Mouse (Mus musculus): ENCODE measurements around the gene Qdpr.

The Qdpr gene

DNA sequence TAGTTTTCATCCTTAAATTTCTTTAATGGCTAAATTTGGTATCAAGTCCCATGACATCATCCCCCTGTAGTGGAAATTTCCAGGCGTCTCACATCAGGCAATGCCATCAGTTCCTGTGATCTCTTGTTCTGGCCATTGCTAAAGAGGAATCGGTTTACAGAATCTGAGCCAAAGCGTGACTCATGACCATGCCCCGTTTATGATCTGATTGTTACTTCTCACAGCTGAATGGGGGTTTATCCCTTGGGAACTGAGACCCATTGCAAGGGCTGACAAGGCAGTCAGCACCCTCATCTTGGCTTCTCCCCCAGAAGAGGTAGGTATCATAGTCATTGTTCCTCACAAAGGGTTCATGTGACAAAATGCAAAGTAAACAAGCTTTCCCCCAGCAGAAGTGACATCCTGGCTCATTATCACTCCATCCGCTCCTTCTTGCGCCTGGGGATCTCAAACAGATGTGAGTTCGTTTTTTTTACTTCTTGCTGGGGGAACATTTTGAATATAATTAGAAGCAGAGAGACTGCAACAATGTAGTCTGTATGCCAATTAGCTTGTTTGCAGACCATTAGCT is 22.9 kb upstream of the Qdpr start:
- in situ Hi-C loops (cut with MboI; ENCODE audit: low sequenced_read_pairs): loop anchor here (10.0 kb wide), 2 partner anchors 192 to 872 kb away; partner anchors contain the start of gene Ncapg

DNA sequence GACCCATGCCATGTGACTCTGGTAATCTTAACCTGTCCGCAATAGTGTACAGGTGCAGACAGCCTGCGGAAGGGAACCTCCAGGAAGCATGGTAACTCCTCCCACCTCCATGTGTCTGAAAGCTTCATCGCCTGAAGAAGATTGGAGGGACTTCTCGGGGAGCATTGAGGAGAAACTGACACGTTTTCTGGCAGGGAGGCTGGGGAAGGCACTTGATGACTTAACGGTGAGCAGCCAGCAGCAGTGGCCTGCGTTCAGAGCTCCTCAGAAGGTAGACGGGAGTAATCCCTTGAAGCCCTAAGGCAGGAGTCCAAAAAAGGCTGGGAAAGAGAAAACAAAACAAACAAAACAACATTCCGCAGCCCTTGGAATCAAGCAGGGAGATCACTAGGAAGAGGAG is 4.4 kb upstream of the Qdpr start:
- in situ Hi-C loops (cut with MboI; ENCODE audit: low sequenced_read_pairs): no loop called here

DNA sequence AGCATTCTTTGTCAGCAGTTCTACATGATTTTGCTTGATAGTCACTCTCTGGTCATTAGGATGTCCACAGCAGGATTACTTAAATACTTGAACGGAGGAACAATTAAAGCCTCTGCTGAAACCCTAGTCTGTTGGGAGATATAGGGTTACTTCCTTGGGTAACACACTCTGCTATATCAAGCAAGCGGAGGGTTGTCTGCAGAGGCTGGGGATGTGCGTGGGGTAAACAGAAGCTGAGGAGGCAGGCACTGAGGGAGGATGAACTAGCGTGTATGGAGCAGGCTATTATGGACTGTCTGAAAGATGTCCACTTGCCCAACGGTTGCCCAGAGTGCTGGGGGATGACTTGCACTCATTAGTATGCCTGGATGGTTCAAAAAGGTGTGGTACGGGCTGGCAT is 3.4 kb upstream of the Qdpr start, which contains the start of gene Clrn2:
Clrn2 (plus strand) TSS at position 301 of the 400 bp plus-strand sequence.
- in situ Hi-C loops (cut with MboI; ENCODE audit: low sequenced_read_pairs): no loop called here

DNA sequence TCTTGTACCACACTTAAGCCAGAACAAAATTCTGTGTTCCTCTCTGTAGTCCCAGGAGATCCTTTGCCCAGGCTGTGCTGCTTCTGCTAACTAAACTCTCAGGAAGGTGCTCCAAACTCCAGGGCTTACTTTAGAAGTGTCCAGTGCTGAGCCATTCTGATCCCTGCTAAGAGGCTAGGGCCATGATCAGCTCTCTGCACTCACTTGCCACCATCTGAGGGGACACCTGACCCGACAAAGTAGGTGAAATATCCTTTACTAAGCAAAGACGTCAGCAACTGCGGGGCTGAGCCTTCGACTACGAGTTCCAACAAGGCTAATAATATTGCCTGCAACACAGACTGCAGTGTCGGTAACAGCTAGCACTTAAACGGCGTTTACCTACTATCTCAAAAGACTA is 830 bp downstream of the Qdpr start:
- in situ Hi-C loops (cut with MboI; ENCODE audit: low sequenced_read_pairs): no loop called here

DNA sequence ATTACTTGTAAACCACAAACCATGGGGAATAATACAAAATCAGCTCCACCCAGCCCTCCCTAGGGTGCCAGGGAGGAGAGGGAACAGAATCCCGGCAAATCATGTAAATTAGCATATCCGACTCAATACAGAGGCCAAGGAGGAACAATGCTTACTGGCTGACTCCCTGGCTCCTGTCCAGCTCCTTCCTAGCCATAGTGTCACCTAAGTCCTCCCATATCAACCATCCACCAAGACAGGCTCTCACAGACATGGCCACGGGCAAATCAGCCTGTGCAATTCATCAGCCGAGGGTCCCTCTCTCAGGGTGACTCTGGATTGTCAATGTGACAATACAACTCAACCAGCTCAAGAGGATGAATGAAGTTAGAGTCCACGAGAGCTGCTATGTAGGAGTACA is 1.4 kb downstream of the Qdpr start:
- in situ Hi-C loops (cut with MboI; ENCODE audit: low sequenced_read_pairs): no loop called here

DNA sequence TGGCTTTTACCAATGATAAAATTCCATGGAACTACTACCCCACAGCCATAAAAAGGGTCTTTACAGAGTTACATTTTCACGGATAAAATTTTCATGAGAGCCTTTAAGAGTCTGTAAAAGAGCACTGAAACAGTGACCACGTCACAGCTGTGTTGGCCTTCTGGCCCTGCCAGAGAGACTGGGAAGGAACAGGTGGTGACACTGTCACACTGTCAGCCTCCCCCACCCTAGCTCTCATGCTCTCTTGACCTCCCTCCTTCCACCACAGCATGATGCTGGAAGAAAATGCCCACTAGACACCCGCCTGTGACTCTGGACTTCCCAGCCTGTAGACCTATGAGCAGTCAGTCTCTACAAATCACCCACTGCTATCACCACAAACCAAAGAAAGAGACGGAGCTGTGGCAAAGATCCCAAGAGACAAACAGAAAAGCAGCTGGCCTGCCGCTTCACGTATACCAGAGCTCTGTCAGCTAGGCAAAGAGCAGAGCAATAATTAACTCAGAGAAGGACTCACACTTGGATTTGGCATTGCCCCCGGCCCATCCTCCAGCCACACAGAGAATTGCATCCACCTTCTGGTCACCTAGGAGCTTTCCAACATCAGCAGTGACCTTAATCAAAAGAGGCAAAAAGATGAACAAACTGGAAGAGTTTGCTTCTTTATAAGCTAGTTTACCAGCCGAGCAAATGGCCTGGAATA is 5.8 kb downstream of the Qdpr start:
- in situ Hi-C loops (cut with MboI; ENCODE audit: low sequenced_read_pairs): no loop called here

DNA sequence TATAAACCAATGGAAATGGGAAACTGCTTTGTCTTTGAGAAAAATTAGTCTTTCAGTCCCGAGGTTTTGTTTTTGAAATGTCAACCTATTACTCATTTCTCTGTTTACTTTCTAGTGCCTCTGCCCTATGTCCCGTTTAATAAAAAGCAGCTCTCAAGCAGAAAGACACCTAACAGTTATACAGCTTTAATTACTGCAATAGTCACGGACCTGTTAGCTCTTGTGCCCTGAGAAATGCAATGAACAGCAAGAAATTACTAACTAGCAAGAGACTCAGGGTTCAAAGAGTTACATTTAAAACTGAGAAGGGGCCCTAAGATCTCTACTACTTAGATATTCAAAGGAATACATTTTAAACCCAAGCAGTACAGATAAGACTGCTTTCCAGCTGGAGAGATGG is 8.3 kb downstream of the Qdpr start:
- in situ Hi-C loops (cut with MboI; ENCODE audit: low sequenced_read_pairs): no loop called here

DNA sequence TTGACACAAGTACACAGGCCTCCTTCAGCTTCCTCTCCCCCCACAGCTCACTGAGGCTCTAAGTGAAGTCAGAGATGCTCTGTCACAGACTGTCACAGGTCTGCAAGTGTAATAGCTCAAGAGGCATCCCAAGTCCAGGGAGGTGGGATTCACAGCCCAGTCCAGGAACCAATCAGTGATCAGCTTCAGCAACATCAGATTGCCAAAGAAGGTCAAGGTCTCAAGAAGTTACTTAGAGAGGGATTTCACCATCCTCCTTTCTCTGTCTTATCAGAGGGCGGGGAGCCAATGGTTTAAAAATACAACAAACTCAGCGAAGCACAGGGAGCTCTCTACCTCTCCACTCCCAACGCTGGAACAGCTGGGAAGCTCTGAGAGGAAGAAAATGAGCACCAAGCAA is 8.9 kb downstream of the Qdpr start:
- in situ Hi-C loops (cut with MboI; ENCODE audit: low sequenced_read_pairs): no loop called here

DNA sequence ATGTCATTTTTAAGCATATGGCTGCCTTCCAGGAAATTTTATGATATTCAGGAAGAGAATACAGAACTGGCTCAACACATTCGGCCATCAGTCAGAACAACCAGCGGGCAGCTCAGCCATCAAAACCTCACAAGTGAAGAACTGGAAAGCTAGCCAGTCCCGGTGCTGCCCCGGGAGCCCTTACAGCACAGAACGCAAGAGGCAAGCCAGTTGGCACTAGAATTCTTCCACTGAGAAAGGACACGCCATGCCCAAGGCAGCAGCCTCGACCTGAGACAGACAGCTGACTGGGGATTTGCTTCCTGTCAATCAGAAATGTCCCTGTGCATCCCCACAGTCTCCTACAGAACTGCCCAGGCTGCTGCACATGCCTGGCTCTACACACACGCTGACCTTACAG is 11.7 kb downstream of the Qdpr start:
- in situ Hi-C loops (cut with MboI; ENCODE audit: low sequenced_read_pairs): no loop called here

DNA sequence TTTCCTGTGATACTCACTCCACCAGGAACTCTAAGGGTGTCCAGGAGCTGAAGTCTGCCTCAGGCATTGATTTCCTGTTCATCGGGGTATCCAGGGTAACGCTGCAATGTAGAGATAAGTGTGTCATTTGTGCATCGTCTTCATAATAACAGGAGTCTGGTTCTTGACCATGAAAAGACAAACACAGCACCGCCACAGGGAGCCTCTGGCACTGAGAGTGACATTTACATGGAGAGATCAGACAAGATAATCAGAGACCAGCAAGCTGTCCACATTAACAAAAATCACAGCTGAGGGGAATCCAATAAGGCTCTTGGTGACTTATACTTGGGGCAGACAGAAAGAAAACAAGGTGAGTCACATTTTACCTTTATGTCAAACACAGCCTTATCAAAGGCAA is 12.2 kb downstream of the Qdpr start:
- in situ Hi-C loops (cut with MboI; ENCODE audit: low sequenced_read_pairs): no loop called here

DNA sequence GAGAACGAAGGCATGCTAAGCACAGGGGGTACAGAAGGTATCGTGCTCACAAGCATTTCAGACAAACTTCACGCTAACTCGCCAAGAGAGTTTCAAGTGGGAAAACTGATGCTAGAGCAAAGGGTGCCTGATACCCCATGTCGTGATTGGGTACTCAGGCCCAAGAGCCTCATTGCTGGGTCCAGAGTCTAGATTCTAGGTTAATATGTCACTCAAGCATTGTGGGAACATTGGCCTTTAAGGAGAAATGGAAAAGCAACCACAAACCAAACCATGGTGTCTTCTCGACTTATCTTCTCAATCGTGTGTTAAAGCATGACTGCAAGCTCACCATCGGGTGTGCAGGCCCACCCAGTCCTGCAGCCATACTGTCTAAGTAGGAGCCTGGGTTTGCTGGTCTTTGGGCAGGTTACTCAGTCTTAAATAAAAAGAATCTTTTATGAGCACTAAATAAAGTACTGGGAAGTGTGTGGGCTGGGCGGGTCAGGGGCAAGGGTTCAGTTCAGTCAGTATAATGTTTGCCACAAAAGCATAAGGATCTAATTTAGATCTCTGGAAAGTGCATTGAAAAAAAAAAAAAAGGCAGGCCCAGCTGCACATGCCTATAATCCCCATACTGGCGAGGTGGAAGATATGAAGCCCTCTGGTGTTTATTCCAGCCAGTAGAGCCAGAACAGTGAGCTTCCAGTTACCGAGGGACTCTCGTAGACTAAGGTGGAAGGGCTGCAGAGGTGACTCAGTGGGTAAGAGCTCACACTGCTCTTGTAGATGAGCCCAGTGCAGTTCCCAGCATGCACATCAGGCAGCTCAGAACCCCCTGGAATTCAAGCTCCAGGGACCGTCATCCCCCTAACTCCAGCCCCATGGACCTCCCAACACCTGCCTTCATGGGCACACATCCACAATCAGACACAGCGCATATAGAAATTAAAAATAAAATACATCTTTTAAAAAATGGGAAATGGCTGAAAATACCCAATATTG is 13.8 kb downstream of the Qdpr start:
- in situ Hi-C loops (cut with MboI; ENCODE audit: low sequenced_read_pairs): no loop called here

DNA sequence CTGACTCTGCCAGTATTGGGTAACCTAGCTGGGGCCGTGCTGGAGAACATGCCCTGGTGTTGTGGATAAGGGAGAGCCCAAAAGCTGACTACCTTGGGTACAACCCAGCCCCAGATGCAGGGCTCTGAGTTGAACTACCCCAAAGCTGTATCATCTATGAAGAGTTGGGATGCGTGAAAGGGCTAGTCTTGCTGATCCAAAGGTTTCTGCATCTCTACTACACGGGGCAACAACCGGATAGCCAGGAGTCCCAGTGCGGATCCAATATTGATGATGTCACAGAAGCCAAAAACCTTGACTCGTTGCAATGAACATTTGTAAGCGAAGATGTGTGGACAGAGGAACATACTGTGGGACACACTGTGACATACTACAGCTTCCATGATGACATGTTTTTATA is 22.1 kb downstream of the Qdpr start:
- in situ Hi-C loops (cut with MboI; ENCODE audit: low sequenced_read_pairs): loop anchor here (5.0 kb wide), 1 partner anchor 1136 kb away; no protein-coding TSS in a partner anchor

DNA sequence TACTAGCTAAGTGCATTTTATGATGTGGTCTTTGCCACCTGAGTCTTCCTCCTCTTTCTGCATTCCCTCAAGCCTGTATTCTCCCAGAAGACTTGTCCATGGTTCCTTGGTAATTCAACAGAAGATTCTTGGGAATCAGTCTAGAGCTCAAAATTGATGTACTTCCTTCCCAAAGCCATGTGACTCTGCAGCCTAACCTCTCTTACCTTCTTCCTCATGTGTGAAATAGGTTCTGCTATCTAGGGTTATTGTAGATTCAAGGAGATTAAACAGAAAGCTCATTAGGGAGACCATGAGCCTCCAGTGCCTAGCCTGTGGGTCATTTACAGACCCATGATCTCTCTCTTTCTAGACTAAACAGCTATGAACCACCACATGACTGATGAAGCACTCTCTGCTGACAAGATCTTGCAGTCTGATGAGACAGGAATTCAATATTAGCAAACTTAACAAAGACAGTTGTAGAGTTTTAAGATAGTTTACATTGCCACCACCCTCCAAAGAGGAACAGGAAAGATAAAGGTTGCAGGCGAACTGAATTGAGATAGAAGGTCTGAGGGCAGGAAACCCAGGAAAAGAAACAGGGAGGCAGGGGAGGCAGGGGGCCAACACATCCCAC is 23.5 kb downstream of the Qdpr start:
- in situ Hi-C loops (cut with MboI; ENCODE audit: low sequenced_read_pairs): loop anchor here (5.0 kb wide), 1 partner anchor 1134 kb away; no protein-coding TSS in a partner anchor

DNA sequence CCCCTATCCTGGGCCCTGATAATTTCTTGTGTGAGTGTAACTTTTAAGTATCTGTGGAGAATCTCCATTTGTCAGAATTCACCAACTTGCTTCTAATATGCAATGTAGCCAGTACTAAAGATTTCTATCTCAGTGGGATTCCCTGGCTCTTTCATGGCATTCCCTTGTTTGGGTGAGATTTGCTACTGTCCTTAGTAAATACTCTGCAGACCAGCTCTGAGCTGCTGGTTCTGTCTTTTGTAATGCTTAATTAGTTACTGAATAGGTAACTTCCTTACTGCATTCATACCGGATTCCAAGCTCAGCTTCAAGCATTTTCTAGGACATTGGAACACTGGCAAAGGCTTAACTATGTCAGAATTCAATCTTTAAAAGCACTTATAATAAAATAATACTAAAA is 24.3 kb downstream of the Qdpr start:
- in situ Hi-C loops (cut with MboI; ENCODE audit: low sequenced_read_pairs): loop anchor here (5.0 kb wide), 1 partner anchor 1133 kb away; no protein-coding TSS in a partner anchor

DNA sequence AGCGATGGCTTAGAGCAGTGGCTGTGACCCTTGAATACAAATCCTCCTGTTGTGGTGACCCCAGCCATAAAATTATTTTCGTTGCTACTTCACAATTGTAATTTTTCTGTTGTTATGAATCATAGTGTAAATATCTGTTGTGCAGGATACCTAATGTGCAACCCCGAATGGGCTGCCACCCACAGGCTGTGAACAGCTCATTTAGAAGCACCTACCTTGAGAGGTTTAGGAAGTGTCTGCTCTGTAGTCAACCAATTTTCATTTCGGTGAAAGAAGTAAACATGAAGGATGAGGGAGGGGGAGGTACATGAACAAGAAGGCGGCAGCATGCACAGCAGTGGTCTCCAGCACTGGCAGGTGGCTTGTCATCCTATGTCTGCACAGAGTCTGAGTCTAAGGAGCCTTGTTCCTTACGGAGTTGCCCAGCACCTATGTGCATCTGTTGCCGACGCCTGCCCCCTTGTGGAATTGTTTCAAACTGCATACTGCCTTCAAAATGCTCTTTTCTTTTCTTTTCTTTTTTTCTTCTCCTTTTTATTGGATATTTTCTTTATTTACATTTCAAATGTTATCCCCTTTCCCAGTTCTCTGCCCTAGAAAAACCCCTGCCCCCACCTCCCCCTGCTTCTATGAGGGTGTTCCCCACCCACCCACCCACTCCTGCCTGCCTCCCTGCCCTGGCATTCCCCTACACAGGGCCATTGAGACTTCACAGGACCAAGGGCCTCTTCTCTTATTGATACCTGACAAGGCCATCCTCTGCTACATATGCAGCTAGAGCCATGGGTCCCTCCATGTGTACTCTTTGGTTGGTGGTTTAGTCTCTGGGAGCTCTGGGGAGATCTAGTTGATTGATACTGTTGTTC is 25.8 kb downstream of the Qdpr start:
- in situ Hi-C loops (cut with MboI; ENCODE audit: low sequenced_read_pairs): no loop called here

DNA sequence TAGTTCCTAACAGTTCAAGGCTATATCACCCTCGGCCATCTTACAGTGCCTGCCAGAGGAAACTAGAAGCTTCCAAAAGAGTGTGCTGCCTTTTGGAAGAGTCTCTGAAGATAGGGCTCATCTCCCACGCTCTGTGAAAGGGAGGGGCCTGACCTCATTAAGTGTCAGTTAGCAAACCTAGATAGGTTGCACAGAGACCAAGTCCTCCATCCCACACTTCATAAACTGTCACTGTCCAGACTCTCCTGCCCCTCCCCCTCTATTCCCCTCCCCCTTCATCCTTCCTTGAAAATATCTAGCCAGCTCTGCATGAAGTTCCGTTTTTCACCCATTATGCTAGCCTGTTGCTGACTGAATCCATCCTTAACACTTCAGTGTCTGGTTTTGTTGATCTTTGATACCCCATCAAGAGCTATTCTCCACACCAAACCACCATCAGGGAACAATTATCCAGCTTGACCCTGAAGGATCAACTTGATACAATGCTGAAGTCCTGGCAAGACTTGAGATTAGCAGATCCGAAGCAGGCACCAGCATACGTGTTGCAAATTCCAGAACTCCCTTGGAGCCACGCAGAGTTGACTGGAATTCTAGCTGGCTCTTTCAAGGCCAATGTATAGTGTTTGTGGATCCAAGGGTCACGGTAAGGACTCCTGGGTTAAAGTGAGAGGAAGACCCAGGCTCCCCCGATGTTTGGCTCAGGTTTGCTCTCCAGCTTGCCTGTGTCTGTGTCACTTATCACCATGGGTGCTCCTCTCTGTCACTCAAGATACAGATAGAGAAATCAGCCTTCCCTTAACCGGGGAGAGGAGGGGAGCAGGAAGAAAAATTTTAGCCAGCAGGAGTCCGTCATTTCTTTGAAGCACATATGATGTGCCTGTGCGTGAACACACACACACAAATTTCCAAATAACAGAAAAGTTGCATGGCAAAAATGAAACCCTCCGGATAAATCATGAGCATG is 27.9 kb downstream of the Qdpr start:
- in situ Hi-C loops (cut with MboI; ENCODE audit: low sequenced_read_pairs): no loop called here

DNA sequence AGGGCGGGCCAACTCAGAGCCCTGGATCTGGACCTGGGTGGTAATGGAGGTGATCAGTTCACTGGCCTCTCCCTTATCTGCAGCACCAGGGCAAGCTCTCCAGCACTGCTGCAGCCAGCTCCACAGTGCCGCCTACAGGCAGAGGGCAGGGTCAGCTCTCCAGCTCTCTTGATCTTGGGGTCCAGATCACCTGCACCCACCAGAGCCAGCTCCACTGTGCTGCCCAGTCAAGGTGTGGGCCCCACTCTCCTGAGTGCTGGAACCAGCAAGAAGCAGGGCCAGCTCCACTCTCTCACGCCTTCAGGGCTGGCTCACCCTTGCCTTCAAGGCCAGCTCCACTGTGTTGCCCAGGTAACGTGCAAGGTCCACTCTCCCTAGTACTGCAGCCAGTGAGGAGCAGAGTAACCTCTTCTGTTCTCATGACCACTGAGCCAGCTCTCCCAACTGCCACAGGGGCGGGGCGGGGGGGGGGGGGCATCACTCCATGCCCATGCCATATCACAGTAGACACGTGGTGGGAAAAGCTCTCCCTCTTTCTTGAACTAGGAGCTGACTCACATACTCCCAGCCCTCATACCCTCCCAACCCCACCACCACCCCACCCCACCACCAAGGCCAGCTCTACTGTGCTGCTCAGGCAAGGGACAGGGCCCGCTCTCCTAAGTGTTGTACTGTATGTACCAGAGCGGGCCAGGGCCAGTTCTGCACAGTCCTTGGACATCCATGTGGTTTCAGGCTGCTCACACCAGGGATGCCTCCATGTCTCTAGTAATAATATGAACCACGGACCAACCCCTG is 30.0 kb downstream of the Qdpr start:
- in situ Hi-C loops (cut with MboI; ENCODE audit: low sequenced_read_pairs): no loop called here

DNA sequence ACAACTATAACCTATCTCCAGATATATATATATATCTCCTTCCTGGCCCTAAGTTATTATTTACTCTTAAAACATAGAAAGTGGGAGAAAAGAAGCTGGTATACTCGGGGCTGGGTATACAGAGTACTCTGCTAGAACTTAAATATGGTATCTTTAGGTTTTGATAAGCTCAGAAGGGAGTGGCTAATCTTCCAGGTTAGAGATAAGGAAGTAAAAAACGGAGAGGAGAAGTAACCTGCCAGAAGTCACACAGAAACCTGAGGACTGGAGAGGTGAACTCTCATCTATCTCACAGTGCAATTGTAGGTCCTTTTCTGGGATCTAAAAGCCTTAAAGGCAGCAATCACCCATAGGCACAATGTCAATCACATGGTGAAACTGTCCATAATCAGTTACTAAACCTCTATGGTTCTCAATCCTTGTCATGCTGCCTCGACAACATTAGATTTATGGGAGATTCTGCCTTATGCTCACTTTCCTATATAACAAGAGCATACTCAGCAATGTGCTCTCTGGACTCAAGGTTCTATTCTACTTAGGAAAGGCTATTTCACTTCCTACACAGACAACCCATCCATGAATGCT is 32.1 kb downstream of the Qdpr start:
- in situ Hi-C loops (cut with MboI; ENCODE audit: low sequenced_read_pairs): no loop called here

All from CH12F3 (cell line).